Mouse (Mus musculus) testis, adult 10 weeks (tissue): Measurements from ENCODE around the gene Slc44a2. TPM values are rescaled to one million over a fixed set of nuclear protein-coding genes. Genes with fewer than 3 reads are reported as not detected.

Experiments
- polyA plus RNA-seq: library from polyadenylated mRNA; stranded (reverse); fragments of 350-450 nt; fragmentation: Illumina TruSeq; extraction: RNeasy Lipid Tissue Mini Kit (QIAGEN cat#74804); gene quantifications from one replicate; pipeline ENCODE4 v1.2.3, GENCODE M21; 2014; ENCODE audit warnings: low read depth, low replicate concordance

Slc44a2 gene
- polyA plus RNA-seq = 18.0 TPM

DNA sequence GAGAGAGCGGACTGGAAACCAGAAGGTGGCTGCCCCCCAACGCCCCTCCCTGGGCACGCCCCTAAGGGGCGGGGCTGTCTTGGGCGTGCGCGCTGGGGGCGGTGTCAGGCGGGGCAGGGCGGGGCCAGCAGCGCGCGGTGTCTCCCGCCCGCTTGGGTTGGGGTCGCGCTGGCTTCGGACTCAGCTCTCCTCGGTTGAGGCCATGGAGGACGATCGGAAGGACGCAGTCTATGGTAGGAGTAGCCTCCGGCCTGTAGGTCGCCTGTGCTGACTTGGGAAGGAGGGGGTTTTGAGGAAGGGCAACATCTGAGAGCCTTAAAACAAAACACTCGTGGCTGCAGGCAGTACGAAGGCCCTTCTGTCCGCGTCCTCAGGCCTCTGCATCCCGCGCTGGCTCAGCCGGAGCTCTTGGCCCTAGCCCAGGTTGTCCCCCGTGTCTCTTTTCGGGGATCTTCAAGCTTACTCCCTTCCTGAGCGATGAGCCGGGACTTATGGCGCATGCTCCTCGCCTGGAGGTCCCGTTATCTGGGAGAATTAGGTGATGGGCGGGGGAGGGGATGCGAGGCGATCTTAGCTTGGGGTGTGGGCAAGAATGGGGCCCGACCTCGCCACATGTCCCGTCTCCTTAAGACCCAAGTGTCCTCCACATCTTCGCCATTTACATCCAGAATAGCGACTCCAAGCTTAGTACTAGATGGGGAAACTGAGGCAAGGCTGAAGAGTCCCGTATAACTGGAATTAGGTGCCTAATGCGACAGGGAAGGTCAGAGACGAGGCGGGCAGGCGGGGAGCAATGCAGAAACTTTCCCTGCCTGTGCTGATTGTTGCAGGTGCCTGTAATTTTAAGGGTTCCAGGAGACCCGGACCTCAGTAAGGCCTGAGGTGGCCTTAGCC lies at the start of gene Slc44a2:
Gene Slc44a2, plus strand, starts transcription at position 80 of the 894 bp plus-strand sequence.

GRCm38 (mm10) chr9:21287571-21288402 lies 32.7 kb upstream of the Slc44a2 start, which contains the start of gene Kri1:
Gene Kri1, minus strand, starts transcription at chr9:21287969.

DNA sequence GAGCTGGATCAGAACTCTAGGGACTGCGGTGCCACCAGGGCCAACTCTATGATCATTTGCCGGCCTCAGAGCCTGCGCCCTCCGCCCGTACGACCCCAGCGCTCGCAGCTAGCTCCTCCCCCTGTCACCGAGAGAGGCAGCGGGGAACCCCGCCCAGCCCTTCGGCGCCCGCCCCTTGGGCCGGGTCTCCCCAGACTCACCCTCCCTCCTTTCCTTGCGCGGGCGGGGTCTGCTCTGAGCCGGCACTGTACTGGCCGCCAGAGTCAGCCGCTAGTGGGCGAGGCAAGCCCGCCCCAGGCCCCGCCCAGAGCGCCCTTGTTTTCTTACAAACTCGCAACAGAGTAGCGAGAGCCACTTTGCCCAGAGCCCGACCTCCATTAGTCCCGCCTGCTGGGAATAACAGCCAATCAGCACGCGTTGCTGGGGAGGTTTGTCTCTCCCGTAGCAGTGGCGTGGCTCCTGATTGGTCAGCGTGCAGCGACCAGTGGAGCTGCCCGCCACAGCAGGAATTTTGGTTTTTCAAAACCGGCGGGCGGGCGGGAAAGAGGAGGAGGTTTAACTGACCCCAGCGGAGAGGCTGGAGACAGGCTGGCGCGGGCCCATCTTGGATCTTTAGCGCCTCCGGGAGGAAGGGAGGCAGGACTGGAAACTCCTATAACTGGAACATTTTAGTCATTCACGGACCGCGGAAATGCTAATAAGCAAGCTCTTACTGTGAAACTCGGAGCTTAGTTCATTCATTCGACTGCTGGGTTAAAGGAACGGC lies 29.3 kb upstream of the Slc44a2 start, which contains the start of gene Cdkn2d:
Gene Cdkn2d, minus strand, starts transcription at position 386 of the 766 bp plus-strand sequence.

DNA sequence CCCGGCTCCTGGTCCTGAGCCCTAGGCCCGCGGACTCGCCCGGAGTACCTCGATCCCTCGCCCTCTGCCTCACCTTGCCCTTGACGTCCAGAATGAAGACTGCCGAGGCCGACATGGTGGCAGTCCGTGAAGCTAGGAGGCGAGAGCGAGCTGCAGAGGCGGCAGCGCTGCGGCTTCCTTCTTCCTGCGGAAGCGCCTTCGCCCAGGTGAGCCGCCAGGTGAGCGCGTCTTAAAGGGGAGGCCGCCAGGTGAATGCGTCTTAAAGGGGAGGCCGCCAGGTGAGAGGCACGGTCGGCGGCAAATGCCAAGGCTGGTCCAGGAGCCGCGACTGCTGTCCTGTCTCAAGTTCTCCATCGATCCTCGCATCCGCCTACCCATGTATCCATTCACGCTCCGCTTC lies 8.4 kb upstream of the Slc44a2 start, which contains the start of gene Ap1m2:
Gene Ap1m2, minus strand, starts transcription at position 204 of the 400 bp plus-strand sequence.

GRCm38 (mm10) chr9:21367357-21368111 lies 47.0 kb downstream of the Slc44a2 start, which contains the start of gene Ilf3:
Gene Ilf3, plus strand, starts transcription at chr9:21367871.

Other genes with a start within 250 kb of the Slc44a2 start
- gene Gm49373, start 247.6 kb upstream of the Slc44a2 start, polyA plus RNA-seq = not detected
- not detected for gene Fdx1l, start 247.1 kb upstream of the Slc44a2 start, polyA plus RNA-seq
- gene Gm38431, start 228.7 kb upstream of the Slc44a2 start, polyA plus RNA-seq = 8.2 TPM
- 2.4 TPM for gene Raver1, start 228.7 kb upstream of the Slc44a2 start, polyA plus RNA-seq
- 2.0 TPM for gene Tyk2, start 189.5 kb upstream of the Slc44a2 start, polyA plus RNA-seq
- gene Cdc37, start 170.7 kb upstream of the Slc44a2 start, polyA plus RNA-seq = 7.8 TPM
- gene Pde4a, start 155.0 kb upstream of the Slc44a2 start, polyA plus RNA-seq = 6.8 TPM
- 6.5 TPM for gene Keap1, start 81.3 kb upstream of the Slc44a2 start, polyA plus RNA-seq
- not detected for gene S1pr5, start 72.3 kb upstream of the Slc44a2 start, polyA plus RNA-seq
- gene Atg4d, start 55.4 kb upstream of the Slc44a2 start, polyA plus RNA-seq = 0.36 TPM
- 6.8 TPM for gene Kri1, start 32.7 kb upstream of the Slc44a2 start, polyA plus RNA-seq
- 23.7 TPM for gene Cdkn2d, start 29.3 kb upstream of the Slc44a2 start, polyA plus RNA-seq
- 0.41 TPM for gene Ap1m2, start 8.4 kb upstream of the Slc44a2 start, polyA plus RNA-seq
- 61.2 TPM for gene Ilf3, start 47.2 kb downstream of the Slc44a2 start, polyA plus RNA-seq
- gene Qtrt1, start 91.1 kb downstream of the Slc44a2 start, polyA plus RNA-seq = not detected
- gene Dnm2, start 104.2 kb downstream of the Slc44a2 start, polyA plus RNA-seq = 42.4 TPM
- gene Tmed1, start 189.6 kb downstream of the Slc44a2 start, polyA plus RNA-seq = 1.9 TPM
- gene AB124611, start 205.5 kb downstream of the Slc44a2 start, polyA plus RNA-seq = 0.36 TPM
- 11.9 TPM for gene Carm1, start 226.2 kb downstream of the Slc44a2 start, polyA plus RNA-seq